Mouse (Mus musculus): ENCODE measurements around the gene Ankrd6. TPM values are rescaled to one million over a fixed set of nuclear protein-coding genes. Genes with fewer than 3 reads are reported as not detected.

Gene Ankrd6
- polyA plus RNA-seq, 1 experiment from 2014 or later = 9.4 TPM

GRCm38 (mm10) chr4:32855580-32855979, 95.1 kb downstream of the Ankrd6 start:
- Histone ChIP-seq H3K27me3 (ENCODE audit: control insufficient read depth, insufficient read depth, low read length) (no peaks in the 10 kb centered on the region), H3K4me1 (ENCODE audit: control insufficient read depth, insufficient read depth, low read length) (0 out of 2 replicates have a peak, but pooled peaks cover 4% of the 10 kb centered on the region), H3K4me3 (ENCODE audit: low read depth, low read length) (no peak overlapping the region), H3K27ac (replicated peaks; ENCODE audit: low read depth, low read length) (no peak overlapping the region), H3K9me3 (ENCODE audit: control insufficient read depth, low read length) (no peaks in the 10 kb centered on the region), H3K4me2 (ENCODE audit: low read depth, severe bottlenecking) (no peak overlapping the region), H3K36me3 (ENCODE audit: control insufficient read depth, insufficient read depth, low read length) (no peaks in the 10 kb centered on the region), H3K9ac (ENCODE audit: low read length) (no peak overlapping the region)
- ATAC-seq (ENCODE audit: insufficient number of reproducible peaks, low FRiP score, low TSS enrichment, low read depth) (no peak), DNase-seq (ENCODE audit: low spot score) (no peak)
- 69% methylated on average over 7 of the region's 9 CpGs for whole genome bisulfite sequencing

- H3K36me3 ChIP-seq (ENCODE audit: control insufficient read depth, insufficient read depth, low read length) = no peaks in the 10 kb centered on the region
- H3K9ac ChIP-seq (ENCODE audit: low read length) = no peak overlapping the region
- H3K27me3 ChIP-seq (ENCODE audit: control insufficient read depth, insufficient read depth, low read length) = no peaks in the 10 kb centered on the region
- no peak for DNase-seq (ENCODE audit: low spot score)
- 0 out of 2 replicates have a peak, but pooled peaks cover 4% of the 10 kb centered on the region for H3K4me1 ChIP-seq (ENCODE audit: control insufficient read depth, insufficient read depth, low read length)
- H3K4me2 ChIP-seq (ENCODE audit: low read depth, severe bottlenecking) = no peak overlapping the region
- H3K4me3 ChIP-seq (ENCODE audit: low read depth, low read length) = no peak overlapping the region
- ATAC-seq (ENCODE audit: insufficient number of reproducible peaks, low FRiP score, low TSS enrichment, low read depth) = no peak
- WGBS = 83% methylated on average over 4 of the region's 4 CpGs
- H3K27ac ChIP-seq (replicated peaks; ENCODE audit: low read depth, low read length) = no peak overlapping the region
- no peaks in the 10 kb centered on the region for H3K9me3 ChIP-seq (ENCODE audit: control insufficient read depth, low read length)
Measured at GRCm38 (mm10) chr4:32854956-32855355, 95.7 kb downstream of the Ankrd6 start.

- Histone ChIP-seq H3K4me1 (ENCODE audit: control insufficient read depth, insufficient read depth, low read length) (0 out of 2 replicates have a peak, but pooled peaks cover 4% of the 10 kb centered on the region), H3K9me3 (ENCODE audit: control insufficient read depth, low read length) (no peaks in the 10 kb centered on the region), H3K27me3 (ENCODE audit: control insufficient read depth, insufficient read depth, low read length) (no peaks in the 10 kb centered on the region), H3K4me3 (ENCODE audit: low read depth, low read length) (no peak overlapping the region), H3K4me2 (ENCODE audit: low read depth, severe bottlenecking) (no peak overlapping the region), H3K9ac (ENCODE audit: low read length) (no peak overlapping the region), H3K36me3 (ENCODE audit: control insufficient read depth, insufficient read depth, low read length) (no peaks in the 10 kb centered on the region), H3K27ac (replicated peaks; ENCODE audit: low read depth, low read length) (no peak overlapping the region)
- ATAC-seq (ENCODE audit: insufficient number of reproducible peaks, low FRiP score, low TSS enrichment, low read depth) = no peak
- no peak for DNase-seq (ENCODE audit: low spot score)
- WGBS = 93% methylated on average over 5 of the region's 5 CpGs
Measured at GRCm38 (mm10) chr4:32853609-32854188, 96.9 kb downstream of the Ankrd6 start.

- no peak overlapping the region for H3K9ac ChIP-seq (ENCODE audit: low read length)
- H3K27ac ChIP-seq (replicated peaks; ENCODE audit: low read depth, low read length) = no peak overlapping the region
- H3K36me3 ChIP-seq (ENCODE audit: control insufficient read depth, insufficient read depth, low read length) = no peaks in the 10 kb centered on the region
- WGBS = 87% methylated on average over 6 of the region's 6 CpGs
- H3K4me3 ChIP-seq (ENCODE audit: low read depth, low read length) = no peak overlapping the region
- ATAC-seq (ENCODE audit: insufficient number of reproducible peaks, low FRiP score, low TSS enrichment, low read depth) (no peak), DNase-seq (ENCODE audit: low spot score) (no peak)
- no peak overlapping the region for H3K4me2 ChIP-seq (ENCODE audit: low read depth, severe bottlenecking)
- H3K9me3 ChIP-seq (ENCODE audit: control insufficient read depth, low read length) = no peaks in the 10 kb centered on the region
- H3K4me1 ChIP-seq (ENCODE audit: control insufficient read depth, insufficient read depth, low read length) = 0 out of 2 replicates have a peak, but pooled peaks cover 4% of the 10 kb centered on the region
- H3K27me3 ChIP-seq (ENCODE audit: control insufficient read depth, insufficient read depth, low read length) = no peaks in the 10 kb centered on the region
Measured at GRCm38 (mm10) chr4:32852819-32853218, 97.8 kb downstream of the Ankrd6 start.

GRCm38 (mm10) chr4:32852294-32852693, 98.3 kb downstream of the Ankrd6 start:
- ATAC-seq (ENCODE audit: insufficient number of reproducible peaks, low FRiP score, low TSS enrichment, low read depth) (no peak), DNase-seq (ENCODE audit: low spot score) (no peak)
- H3K9ac ChIP-seq (ENCODE audit: low read length) = no peak overlapping the region
- 69% methylated on average over 8 of the region's 8 CpGs for WGBS
- no peak overlapping the region for H3K27ac ChIP-seq (replicated peaks; ENCODE audit: low read depth, low read length)
- no peaks in the 10 kb centered on the region for H3K27me3 ChIP-seq (ENCODE audit: control insufficient read depth, insufficient read depth, low read length)
- H3K4me1 ChIP-seq (ENCODE audit: control insufficient read depth, insufficient read depth, low read length) = 0 out of 2 replicates have a peak, but pooled peaks cover 4% of the 10 kb centered on the region
- H3K4me3 ChIP-seq (ENCODE audit: low read depth, low read length) = no peak overlapping the region
- H3K4me2 ChIP-seq (ENCODE audit: low read depth, severe bottlenecking) = no peak overlapping the region
- H3K9me3 ChIP-seq (ENCODE audit: control insufficient read depth, low read length) = no peaks in the 10 kb centered on the region
- no peaks in the 10 kb centered on the region for H3K36me3 ChIP-seq (ENCODE audit: control insufficient read depth, insufficient read depth, low read length)

GRCm38 (mm10) chr4:32838401-32838800, 112.2 kb downstream of the Ankrd6 start:
- ATAC-seq (ENCODE audit: insufficient number of reproducible peaks, low FRiP score, low TSS enrichment, low read depth) = no peak
- WGBS = 91% methylated on average over 3 of the region's 3 CpGs

GRCm38 (mm10) chr4:32836071-32836470, 114.6 kb downstream of the Ankrd6 start:
- 91% methylated on average over 9 of the region's 9 CpGs for WGBS
- Histone ChIP-seq H3K4me3 (ENCODE audit: low read depth, low read length) (no peak overlapping the region), H3K4me2 (ENCODE audit: low read depth, severe bottlenecking) (no peak overlapping the region)

More at GRCm38 (mm10) chr4:32838401-32838800, 112.2 kb downstream of the Ankrd6 start:
- no peak overlapping the region for H3K4me3 ChIP-seq (ENCODE audit: low read depth, low read length)
- H3K4me1 ChIP-seq (ENCODE audit: control insufficient read depth, insufficient read depth, low read length) = no peaks in the 10 kb centered on the region
- no peak overlapping the region for H3K4me2 ChIP-seq (ENCODE audit: low read depth, severe bottlenecking)
- no peak overlapping the region for H3K27ac ChIP-seq (replicated peaks; ENCODE audit: low read depth, low read length)
- no peak for DNase-seq (ENCODE audit: low spot score)
- no peaks in the 10 kb centered on the region for H3K27me3 ChIP-seq (ENCODE audit: control insufficient read depth, insufficient read depth, low read length)
- H3K36me3 ChIP-seq (ENCODE audit: control insufficient read depth, insufficient read depth, low read length) = no peaks in the 10 kb centered on the region
- H3K9me3 ChIP-seq (ENCODE audit: control insufficient read depth, low read length) = no peaks in the 10 kb centered on the region
- H3K9ac ChIP-seq (ENCODE audit: low read length) = no peak overlapping the region

GRCm38 (mm10) chr4:32834541-32834940, 116.1 kb downstream of the Ankrd6 start:
- no peaks in the 10 kb centered on the region; the same call in 1 of the 2 replicates for H3K4me1 ChIP-seq (ENCODE audit: control insufficient read depth, insufficient read depth, low read length)
- DNase-seq (ENCODE audit: low spot score) (no peak), ATAC-seq (ENCODE audit: insufficient number of reproducible peaks, low FRiP score, low TSS enrichment, low read depth) (no peak)
- H3K4me2 ChIP-seq (ENCODE audit: low read depth, severe bottlenecking) = no peak overlapping the region
- no peaks in the 10 kb centered on the region for H3K27me3 ChIP-seq (ENCODE audit: control insufficient read depth, insufficient read depth, low read length)
- WGBS = 86% methylated on average over 3 of the region's 3 CpGs
- no peak overlapping the region for H3K9ac ChIP-seq (ENCODE audit: low read length)
- H3K27ac ChIP-seq (replicated peaks; ENCODE audit: low read depth, low read length) = no peak overlapping the region
- no peak overlapping the region for H3K4me3 ChIP-seq (ENCODE audit: low read depth, low read length)
- no peaks in the 10 kb centered on the region for H3K9me3 ChIP-seq (ENCODE audit: control insufficient read depth, low read length)
- H3K36me3 ChIP-seq (ENCODE audit: control insufficient read depth, insufficient read depth, low read length) = no peaks in the 10 kb centered on the region

More at GRCm38 (mm10) chr4:32836071-32836470, 114.6 kb downstream of the Ankrd6 start:
- no peaks in the 10 kb centered on the region for H3K36me3 ChIP-seq (ENCODE audit: control insufficient read depth, insufficient read depth, low read length)
- H3K27me3 ChIP-seq (ENCODE audit: control insufficient read depth, insufficient read depth, low read length) = no peaks in the 10 kb centered on the region
- no peaks in the 10 kb centered on the region for H3K9me3 ChIP-seq (ENCODE audit: control insufficient read depth, low read length)
- DNase-seq (ENCODE audit: low spot score) = no peak
- no peak for ATAC-seq (ENCODE audit: insufficient number of reproducible peaks, low FRiP score, low TSS enrichment, low read depth)
- no peak overlapping the region for H3K27ac ChIP-seq (replicated peaks; ENCODE audit: low read depth, low read length)
- H3K4me1 ChIP-seq (ENCODE audit: control insufficient read depth, insufficient read depth, low read length) = no peaks in the 10 kb centered on the region
- no peak overlapping the region for H3K9ac ChIP-seq (ENCODE audit: low read length)

All from limb, embryonic 11.5 days (tissue).